Mouse (Mus musculus) ES-E14 (cell line): ENCODE measurements around the gene Polg2.

ENCODE experiments used
- CHD2 ChIP-seq: IDR thresholded peaks from 2 replicates; pipeline ENCODE4 v1.6.1; 2014; ENCODE audit warnings: mild to moderate bottlenecking, low read depth, low read length, inconsistent platforms
- HCFC1 ChIP-seq: IDR thresholded peaks from 2 replicates; pipeline ENCODE4 v1.6.1; 2012; ENCODE audit warnings: low read length, inconsistent platforms, borderline replicate concordance; ENCODE audit not compliant: insufficient read depth
- MAFK ChIP-seq: IDR thresholded peaks from 2 replicates; pipeline ENCODE4 v1.6.1; 2014; ENCODE audit warnings: mild to moderate bottlenecking, low read depth, low read length, inconsistent platforms; ENCODE audit not compliant: insufficient read depth
- ZC3H11A ChIP-seq: IDR thresholded peaks from 2 replicates; pipeline ENCODE4 v1.6.1; 2012; ENCODE audit warnings: low read depth, mild to moderate bottlenecking, inconsistent platforms, low read length, borderline replicate concordance
- ZNF384 ChIP-seq: IDR thresholded peaks from 2 replicates; pipeline ENCODE4 v1.6.1; 2012; ENCODE audit warnings: low read depth, low read length, inconsistent platforms

DNA sequence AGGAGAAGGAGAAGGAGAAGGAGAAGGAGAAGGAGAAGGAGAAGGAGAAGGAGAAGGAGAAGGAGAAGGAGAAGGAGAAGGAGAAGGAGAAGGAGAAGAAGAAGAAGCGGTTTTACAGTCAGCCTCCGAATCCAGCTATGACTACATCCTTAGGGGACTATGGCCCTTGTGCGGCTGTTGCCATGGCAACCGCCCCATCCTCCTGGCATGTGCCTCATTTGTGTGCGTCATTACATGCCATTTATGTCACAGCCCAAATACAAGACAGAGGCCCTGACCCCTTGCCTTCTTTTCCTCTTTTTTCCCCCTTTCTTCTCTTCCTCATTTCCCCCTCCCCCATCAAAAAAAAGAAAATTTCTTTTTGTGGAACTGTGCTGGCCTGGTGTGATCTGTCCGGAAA, 38.1 kb downstream of the Polg2 start:
- TF ChIP-seq CHD2 (no peak), MAFK (no peak), ZC3H11A (no peak), ZNF384 (no peak), HCFC1 (no peak)
